Comparison of ENCODE assay signal across 17 mouse cellular contexts in the genomic region with DNA sequence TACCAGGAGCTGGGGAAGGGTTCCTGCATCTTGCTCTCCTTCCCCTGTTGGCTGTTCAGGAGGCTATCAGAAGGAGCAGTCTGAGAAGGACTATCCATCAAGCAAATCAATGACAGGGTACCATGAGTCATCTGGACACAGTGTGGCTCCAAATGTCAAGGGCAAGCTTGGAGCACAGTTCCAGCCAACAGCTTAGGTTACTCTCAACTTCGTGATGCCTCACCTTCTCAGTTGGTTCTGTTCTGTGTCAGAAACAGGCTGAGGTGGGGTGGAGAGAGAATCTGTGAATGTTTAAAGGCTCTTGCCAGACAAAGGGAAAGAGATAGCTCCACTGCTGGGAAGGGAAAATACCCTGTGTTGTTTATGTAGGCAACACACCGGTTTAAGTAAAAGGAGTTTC.
DNase-seq lines count a peak whose midpoint lies in the region; ATAC-seq lines count a peak whose summit lies in the region.
"Had no signal": no experiment of that assay in that cellular context is flagged by ENCODE, and none has a peak within 500 bp of the region (broad histone marks: within the 10 kb centered on the region; RNA-seq: fewer than 3 reads in every experiment).

No protein-coding gene starts in this region.

- H3K4me1 ChIP-seq in limb, embryonic 13.5 days: peaks cover 8% of the 10 kb centered on the region; the same call in 1 of the 2 replicates
- peaks cover 18% of the 10 kb centered on the region for H3K4me1 ChIP-seq in limb, embryonic 10.5 days
- H3K4me1 ChIP-seq in embryonic facial prominence, embryonic 12.5 days: peaks cover under 1% of the 10 kb centered on the region; the same call in 1 of the 2 replicates
- no peaks in the 10 kb centered on the region for H3K4me1 ChIP-seq in forebrain, embryonic 13.5 days
- H3K4me1 ChIP-seq in heart, embryonic 11.5 days (ENCODE audit: control insufficient read depth, insufficient read depth, low read length): no peaks in the 10 kb centered on the region
- H3K4me1 ChIP-seq: forebrain, embryonic 12.5 days; midbrain, embryonic 13.5 days had no signal

- DNase-seq in limb, embryonic 10.5 days (ENCODE audit: low spot score): no peak
- DNase-seq in adrenal gland, adult 2 months: peak; percentile 85
- no peak for DNase-seq in cerebellum, adult 9-11 months
- no peak for DNase-seq in layer of hippocampus, adult 9-10 months (ENCODE audit: low spot score)
- DNase-seq: cerebellum, adult 18-20 months; heart, adult 18-20 months; liver, embryonic 13.5 days had no signal

- no peak overlapping the region for H3K4me3 ChIP-seq in limb, embryonic 13.5 days
- no peak overlapping the region for H3K4me3 ChIP-seq in limb, embryonic 10.5 days
- H3K4me3 ChIP-seq in embryonic facial prominence, embryonic 12.5 days: no peak overlapping the region
- no peak overlapping the region for H3K4me3 ChIP-seq in forebrain, embryonic 13.5 days
- H3K4me3 ChIP-seq in heart, embryonic 11.5 days (ENCODE audit: low read depth, low read length): no peak overlapping the region
- H3K4me3 ChIP-seq: forebrain, embryonic 12.5 days; hindbrain, embryonic 10.5 days; liver, embryonic 13.5 days; lung, embryonic 15.5 days; midbrain, embryonic 13.5 days; myocyte had no signal

- no peak for ATAC-seq in limb, embryonic 13.5 days (ENCODE audit: low FRiP score, low read depth)
- no peak for ATAC-seq in embryonic facial prominence, embryonic 12.5 days (ENCODE audit: insufficient number of reproducible peaks, insufficient read depth, low FRiP score, low TSS enrichment)
- no peak for ATAC-seq in forebrain, embryonic 13.5 days
- no peak for ATAC-seq in heart, embryonic 11.5 days (replicated peaks; ENCODE audit: insufficient number of reproducible peaks, low FRiP score, low TSS enrichment)
- ATAC-seq: intestine, embryonic 16.5 days; midbrain, embryonic 13.5 days had no signal

- no peaks in the 10 kb centered on the region for H3K27me3 ChIP-seq in limb, embryonic 13.5 days
- no peaks in the 10 kb centered on the region for H3K27me3 ChIP-seq in limb, embryonic 10.5 days (ENCODE audit: low read depth, poor library complexity, severe bottlenecking)
- H3K27me3 ChIP-seq in embryonic facial prominence, embryonic 12.5 days: no peaks in the 10 kb centered on the region
- no peaks in the 10 kb centered on the region for H3K27me3 ChIP-seq in forebrain, embryonic 13.5 days
- no peaks in the 10 kb centered on the region for H3K27me3 ChIP-seq in heart, embryonic 11.5 days (ENCODE audit: control insufficient read depth, insufficient read depth, low read length)
- H3K27me3 ChIP-seq: forebrain, embryonic 12.5 days; liver, embryonic 13.5 days; lung, embryonic 15.5 days; midbrain, embryonic 13.5 days had no signal

- H3K27ac ChIP-seq in limb, embryonic 13.5 days: peak overlapping the region; percentile 39; the same call in 1 of the 2 replicates
- H3K27ac ChIP-seq in limb, embryonic 10.5 days: no peak overlapping the region
- H3K27ac ChIP-seq in embryonic facial prominence, embryonic 12.5 days: peak overlapping the region; percentile 54; the same call in 1 of the 2 replicates
- no peak overlapping the region for H3K27ac ChIP-seq in forebrain, embryonic 13.5 days
- H3K27ac ChIP-seq in heart, embryonic 11.5 days (ENCODE audit: low read depth, low read length): no peak overlapping the region
- H3K27ac ChIP-seq: forebrain, embryonic 12.5 days; hindbrain, embryonic 10.5 days; liver, embryonic 13.5 days; lung, embryonic 15.5 days; midbrain, embryonic 13.5 days had no signal

- no peaks in the 10 kb centered on the region for H3K36me3 ChIP-seq in limb, embryonic 13.5 days
- no peaks in the 10 kb centered on the region for H3K36me3 ChIP-seq in limb, embryonic 10.5 days
- no peaks in the 10 kb centered on the region for H3K36me3 ChIP-seq in embryonic facial prominence, embryonic 12.5 days
- no peaks in the 10 kb centered on the region for H3K36me3 ChIP-seq in forebrain, embryonic 13.5 days (ENCODE audit: poor library complexity, severe bottlenecking)
- H3K36me3 ChIP-seq in heart, embryonic 11.5 days (ENCODE audit: control insufficient read depth, insufficient read depth, low read length): no peaks in the 10 kb centered on the region
- H3K36me3 ChIP-seq: forebrain, embryonic 12.5 days; hindbrain, embryonic 10.5 days; liver, embryonic 13.5 days; lung, embryonic 15.5 days; midbrain, embryonic 13.5 days had no signal

- WGBS in limb, embryonic 13.5 days: 40% methylated on average over 2 of the region's 2 CpGs
- 45% methylated on average over 2 of the region's 2 CpGs for WGBS in limb, embryonic 10.5 days
- 41% methylated on average over 2 of the region's 2 CpGs for WGBS in embryonic facial prominence, embryonic 12.5 days
- 75% methylated on average over 2 of the region's 2 CpGs for WGBS in forebrain, embryonic 13.5 days
- WGBS in heart, embryonic 11.5 days (ENCODE audit: insufficient replicate concordance): 39% methylated on average over 2 of the region's 2 CpGs

- H3K9ac ChIP-seq in limb, embryonic 13.5 days: no peak overlapping the region
- no peak overlapping the region for H3K9ac ChIP-seq in embryonic facial prominence, embryonic 12.5 days
- H3K9ac ChIP-seq in forebrain, embryonic 13.5 days: no peak overlapping the region
- no peak overlapping the region for H3K9ac ChIP-seq in heart, embryonic 11.5 days (ENCODE audit: low read depth, low read length)
- H3K9ac ChIP-seq: forebrain, embryonic 12.5 days; liver, embryonic 13.5 days; lung, embryonic 15.5 days; midbrain, embryonic 13.5 days had no signal

- H3K4me2 ChIP-seq in limb, embryonic 13.5 days (replicated peaks): no peak overlapping the region
- H3K4me2 ChIP-seq in embryonic facial prominence, embryonic 12.5 days (replicated peaks): no peak overlapping the region
- no peak overlapping the region for H3K4me2 ChIP-seq in forebrain, embryonic 13.5 days
- no peak overlapping the region for H3K4me2 ChIP-seq in heart, embryonic 11.5 days
- H3K4me2 ChIP-seq: forebrain, embryonic 12.5 days; liver, embryonic 13.5 days; lung, embryonic 15.5 days; midbrain, embryonic 13.5 days had no signal

- H3K9me3 ChIP-seq in limb, embryonic 13.5 days: no peaks in the 10 kb centered on the region; the same call in 1 of the 2 replicates
- H3K9me3 ChIP-seq in limb, embryonic 10.5 days (replicated peaks): no peaks in the 10 kb centered on the region
- H3K9me3 ChIP-seq in embryonic facial prominence, embryonic 12.5 days: no peaks in the 10 kb centered on the region
- H3K9me3 ChIP-seq in forebrain, embryonic 13.5 days (replicated peaks): 0 out of 2 replicates have a peak, but pooled peaks cover 3% of the 10 kb centered on the region
- H3K9me3 ChIP-seq in heart, embryonic 11.5 days (replicated peaks; ENCODE audit: control insufficient read depth, low read length): no peaks in the 10 kb centered on the region
- H3K9me3 ChIP-seq: forebrain, embryonic 12.5 days; liver, embryonic 13.5 days; lung, embryonic 15.5 days; midbrain, embryonic 13.5 days had no signal

Comparison
In these comparisons a context has a peak if more than half of its experiments do, and no peak if none do; other contexts are left out.
1. H3K27ac ChIP-seq: peak in limb, embryonic 13.5 days (single experiment) and embryonic facial prominence, embryonic 12.5 days (single experiment); none in limb, embryonic 10.5 days (single experiment), forebrain, embryonic 13.5 days (single experiment) and heart, embryonic 11.5 days (single experiment).